Mouse (Mus musculus): Measurements from ENCODE around the gene Exoc2. TPM values are rescaled to one million over a fixed set of nuclear protein-coding genes. Genes with fewer than 3 reads are reported as not detected.

Gene Exoc2
- polyA plus RNA-seq, 1 experiment from 2014 or later, result 31.1 TPM

- no peak for DNase-seq (ENCODE audit: low spot score)
- H3K4me1 ChIP-seq, result peaks cover 6% of the 10 kb centered on the region
- H3K36me3 ChIP-seq, result peaks cover 10% of the 10 kb centered on the region
- H3K4me3 ChIP-seq, result no peak overlapping the region
- WGBS, result 93% methylated on average over 7 of the region's 7 CpGs
- no peak overlapping the region for H3K27ac ChIP-seq
- H3K9me3 ChIP-seq (replicated peaks), result no peaks in the 10 kb centered on the region
- no peaks in the 10 kb centered on the region for H3K27me3 ChIP-seq (ENCODE audit: low read depth, poor library complexity, severe bottlenecking)
These were observed 147.4 kb downstream of the Exoc2 start for GRCm38 (mm10) chr13:30826511-30826910.

GRCm38 (mm10) chr13:30824903-30825302, 149.0 kb downstream of the Exoc2 start:
- H3K27ac ChIP-seq, result no peak overlapping the region
- no peak for DNase-seq (ENCODE audit: low spot score)
- 78% methylated on average over 3 of the region's 3 CpGs for WGBS
- peaks cover under 1% of the 10 kb centered on the region; the same call in 1 of the 2 replicates for H3K4me1 ChIP-seq
- H3K36me3 ChIP-seq, result peaks cover 13% of the 10 kb centered on the region
- no peak overlapping the region for H3K4me3 ChIP-seq
- H3K27me3 ChIP-seq (ENCODE audit: low read depth, poor library complexity, severe bottlenecking), result no peaks in the 10 kb centered on the region
- no peaks in the 10 kb centered on the region for H3K9me3 ChIP-seq (replicated peaks)

GRCm38 (mm10) chr13:30820555-30820954, 153.3 kb downstream of the Exoc2 start:
- DNase-seq (ENCODE audit: low spot score), result no peak
- Histone ChIP-seq H3K27me3 (ENCODE audit: low read depth, poor library complexity, severe bottlenecking) (no peaks in the 10 kb centered on the region), H3K36me3 (peaks cover 22% of the 10 kb centered on the region), H3K4me1 (no peaks in the 10 kb centered on the region), H3K9me3 (replicated peaks) (no peaks in the 10 kb centered on the region), H3K27ac (no peak overlapping the region), H3K4me3 (no peak overlapping the region)
- WGBS, result 93% methylated on average over 7 of the region's 7 CpGs

- Histone ChIP-seq H3K4me1 (no peaks in the 10 kb centered on the region), H3K27ac (no peak overlapping the region), H3K36me3 (peaks cover 22% of the 10 kb centered on the region), H3K4me3 (no peak overlapping the region), H3K9me3 (replicated peaks) (no peaks in the 10 kb centered on the region), H3K27me3 (ENCODE audit: low read depth, poor library complexity, severe bottlenecking) (no peaks in the 10 kb centered on the region)
- DNase-seq (ENCODE audit: low spot score), result no peak
- WGBS, result 92% methylated on average over 2 of the region's 2 CpGs
These were observed 154.0 kb downstream of the Exoc2 start for GRCm38 (mm10) chr13:30819891-30820290.

- 97% methylated on average over 5 of the region's 5 CpGs for WGBS
- Histone ChIP-seq H3K9me3 (replicated peaks) (no peaks in the 10 kb centered on the region), H3K4me3 (no peak overlapping the region), H3K27me3 (ENCODE audit: low read depth, poor library complexity, severe bottlenecking) (no peaks in the 10 kb centered on the region), H3K27ac (no peak overlapping the region), H3K4me1 (no peaks in the 10 kb centered on the region), H3K36me3 (peaks cover 21% of the 10 kb centered on the region)
- DNase-seq (ENCODE audit: low spot score), result no peak
These were observed 156.5 kb downstream of the Exoc2 start for GRCm38 (mm10) chr13:30817436-30817835.

GRCm38 (mm10) chr13:30814256-30814655, 159.6 kb downstream of the Exoc2 start:
- H3K4me3 ChIP-seq, result no peak overlapping the region
- DNase-seq (ENCODE audit: low spot score), result no peak
- H3K9me3 ChIP-seq (replicated peaks), result no peaks in the 10 kb centered on the region
- 94% methylated on average over 5 of the region's 5 CpGs for WGBS
- H3K27me3 ChIP-seq (ENCODE audit: low read depth, poor library complexity, severe bottlenecking), result no peaks in the 10 kb centered on the region
- no peak overlapping the region for H3K27ac ChIP-seq
- peaks cover 9% of the 10 kb centered on the region for H3K36me3 ChIP-seq
- H3K4me1 ChIP-seq, result no peaks in the 10 kb centered on the region

GRCm38 (mm10) chr13:30813464-30813863, 160.4 kb downstream of the Exoc2 start:
- WGBS, result 84% methylated on average over 5 of the region's 5 CpGs
- Histone ChIP-seq H3K4me1 (no peaks in the 10 kb centered on the region), H3K4me3 (no peak overlapping the region), H3K36me3 (peaks cover 3% of the 10 kb centered on the region; the same call in 1 of the 2 replicates), H3K27me3 (ENCODE audit: low read depth, poor library complexity, severe bottlenecking) (no peaks in the 10 kb centered on the region), H3K27ac (no peak overlapping the region), H3K9me3 (replicated peaks) (no peaks in the 10 kb centered on the region)
- no peak for DNase-seq (ENCODE audit: low spot score)

GRCm38 (mm10) chr13:30809240-30809639, 164.7 kb downstream of the Exoc2 start:
- Histone ChIP-seq H3K4me1 (no peaks in the 10 kb centered on the region), H3K27ac (no peak overlapping the region), H3K36me3 (no peaks in the 10 kb centered on the region), H3K27me3 (ENCODE audit: low read depth, poor library complexity, severe bottlenecking) (no peaks in the 10 kb centered on the region), H3K4me3 (no peak overlapping the region), H3K9me3 (replicated peaks) (no peaks in the 10 kb centered on the region)
- DNase-seq (ENCODE audit: low spot score), result no peak
- WGBS, result 92% methylated on average over 7 of the region's 7 CpGs

GRCm38 (mm10) chr13:30802336-30802955, 171.4 kb downstream of the Exoc2 start:
- Histone ChIP-seq H3K36me3 (no peaks in the 10 kb centered on the region), H3K4me1 (no peaks in the 10 kb centered on the region), H3K9me3 (replicated peaks) (no peaks in the 10 kb centered on the region), H3K27me3 (ENCODE audit: low read depth, poor library complexity, severe bottlenecking) (no peaks in the 10 kb centered on the region), H3K4me3 (no peak overlapping the region), H3K27ac (no peak overlapping the region)
- no peak for DNase-seq (ENCODE audit: low spot score)
- 92% methylated on average over 5 of the region's 5 CpGs for WGBS

- Histone ChIP-seq H3K27me3 (ENCODE audit: low read depth, poor library complexity, severe bottlenecking) (no peaks in the 10 kb centered on the region), H3K27ac (no peak overlapping the region), H3K4me3 (no peak overlapping the region), H3K36me3 (no peaks in the 10 kb centered on the region), H3K4me1 (no peaks in the 10 kb centered on the region), H3K9me3 (replicated peaks) (no peaks in the 10 kb centered on the region)
- no peak for DNase-seq (ENCODE audit: low spot score)
- 84% methylated on average over 4 of the region's 4 CpGs for WGBS
These were observed 172.0 kb downstream of the Exoc2 start for GRCm38 (mm10) chr13:30801886-30802285.

- Histone ChIP-seq H3K36me3 (no peaks in the 10 kb centered on the region), H3K27me3 (ENCODE audit: low read depth, poor library complexity, severe bottlenecking) (no peaks in the 10 kb centered on the region), H3K27ac (no peak overlapping the region), H3K4me3 (no peak overlapping the region), H3K9me3 (replicated peaks) (no peaks in the 10 kb centered on the region), H3K4me1 (no peaks in the 10 kb centered on the region)
- 83% methylated on average over 4 of the region's 4 CpGs for WGBS
- no peak for DNase-seq (ENCODE audit: low spot score)
These were observed 177.9 kb downstream of the Exoc2 start for GRCm38 (mm10) chr13:30795960-30796359.

- H3K36me3 ChIP-seq, result no peaks in the 10 kb centered on the region
- H3K27me3 ChIP-seq (ENCODE audit: low read depth, poor library complexity, severe bottlenecking), result no peaks in the 10 kb centered on the region
- no peak for DNase-seq (ENCODE audit: low spot score)
- no peak overlapping the region for H3K4me3 ChIP-seq
- H3K4me1 ChIP-seq, result no peaks in the 10 kb centered on the region
- no peak overlapping the region for H3K27ac ChIP-seq
- H3K9me3 ChIP-seq (replicated peaks), result no peaks in the 10 kb centered on the region
- WGBS, result 91% methylated on average over 5 of the region's 5 CpGs
These were observed 180.3 kb downstream of the Exoc2 start for GRCm38 (mm10) chr13:30793616-30794015.

GRCm38 (mm10) chr13:30793196-30793595, 180.7 kb downstream of the Exoc2 start:
- Histone ChIP-seq H3K27me3 (ENCODE audit: low read depth, poor library complexity, severe bottlenecking) (no peaks in the 10 kb centered on the region), H3K4me1 (no peaks in the 10 kb centered on the region), H3K9me3 (replicated peaks) (no peaks in the 10 kb centered on the region), H3K27ac (no peak overlapping the region), H3K4me3 (no peak overlapping the region), H3K36me3 (no peaks in the 10 kb centered on the region)
- no peak for DNase-seq (ENCODE audit: low spot score)
- WGBS, result 89% methylated on average over 4 of the region's 4 CpGs

- Histone ChIP-seq H3K4me3 (no peak overlapping the region), H3K27ac (no peak overlapping the region), H3K4me1 (no peaks in the 10 kb centered on the region), H3K9me3 (replicated peaks) (no peaks in the 10 kb centered on the region), H3K27me3 (ENCODE audit: low read depth, poor library complexity, severe bottlenecking) (no peaks in the 10 kb centered on the region), H3K36me3 (no peaks in the 10 kb centered on the region)
- DNase-seq (ENCODE audit: low spot score), result no peak
- WGBS, result 90% methylated on average over 3 of the region's 3 CpGs
These were observed 181.2 kb downstream of the Exoc2 start for GRCm38 (mm10) chr13:30792741-30793140.

Measured in limb, embryonic 10.5 days (tissue).